ENCODE assay signal across 7 mouse cellular contexts in the genomic region with DNA sequence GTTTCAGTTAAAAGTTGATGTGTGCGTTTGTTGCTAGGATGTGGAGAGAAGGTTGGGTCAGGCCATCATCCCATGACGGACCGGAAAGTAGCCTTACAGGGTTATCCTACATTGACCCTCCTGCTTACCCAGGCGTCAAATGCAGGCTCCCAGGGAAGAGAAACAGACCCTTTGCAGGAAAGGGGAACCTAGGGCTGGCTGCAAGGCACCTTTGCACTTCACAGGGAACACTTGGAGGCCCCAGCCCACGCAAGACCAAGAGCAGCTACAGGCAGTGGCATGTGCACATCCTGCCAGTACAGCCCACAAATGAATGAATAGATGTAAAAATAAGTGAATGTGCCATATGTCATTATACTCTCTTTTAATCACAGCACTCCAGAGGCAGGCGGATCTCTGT. TPM values are rescaled to one million over a fixed set of nuclear protein-coding genes. Genes with fewer than 3 reads are reported as not detected.
DNase-seq lines count a peak whose midpoint lies in the region; ATAC-seq and TF ChIP-seq lines count a peak whose summit lies in the region.

No protein-coding gene starts in this region.

- peak overlapping the region; percentile 76 for H3K9ac ChIP-seq in lung, embryonic 15.5 days
- H3K9ac ChIP-seq in embryonic facial prominence, embryonic 12.5 days: peak overlapping the region; percentile 89
- H3K9ac ChIP-seq in intestine, embryonic 14.5 days (ENCODE audit: low read length): peak overlapping the region; percentile 61

- H3K27me3 ChIP-seq in lung, embryonic 15.5 days: no peaks in the 10 kb centered on the region
- H3K27me3 ChIP-seq in embryonic facial prominence, embryonic 12.5 days: no peaks in the 10 kb centered on the region
- H3K27me3 ChIP-seq in intestine, embryonic 14.5 days (replicated peaks; ENCODE audit: control insufficient read depth, insufficient read depth, low read length): no peaks in the 10 kb centered on the region
- H3K27me3 ChIP-seq in myocyte (ENCODE audit: control insufficient read depth, insufficient read depth, insufficient read length): no peaks in the 10 kb centered on the region

- no peak for DNase-seq in lung, postnatal 4 days
- DNase-seq in intestine, embryonic 14.5 days (ENCODE audit: low spot score): no peak
- DNase-seq in layer of hippocampus, adult 11-12 months (ENCODE audit: low spot score): no peak
- no peak for DNase-seq in cerebellum, postnatal 4 days (ENCODE audit: low spot score in 2 of 2)

- H3K4me1 ChIP-seq in lung, embryonic 15.5 days: peaks cover 21% of the 10 kb centered on the region
- peaks cover 17% of the 10 kb centered on the region for H3K4me1 ChIP-seq in embryonic facial prominence, embryonic 12.5 days
- peaks cover 18% of the 10 kb centered on the region for H3K4me1 ChIP-seq in intestine, embryonic 14.5 days (replicated peaks; ENCODE audit: control insufficient read depth, insufficient read depth, low read length)

- no peak for TF ChIP-seq POLR2A in myocyte (IDR thresholded peaks at IDR 0.05; ENCODE audit: insufficient read length, low read depth)

- H3K9me3 ChIP-seq in lung, embryonic 15.5 days: no peaks in the 10 kb centered on the region
- H3K9me3 ChIP-seq in embryonic facial prominence, embryonic 12.5 days: no peaks in the 10 kb centered on the region
- H3K9me3 ChIP-seq in intestine, embryonic 14.5 days (ENCODE audit: control insufficient read depth, low read length): no peaks in the 10 kb centered on the region

- no peak for ATAC-seq in lung, embryonic 15.5 days (ENCODE audit: borderline replicate concordance, extremely low read depth, low FRiP score, low TSS enrichment)
- no peak for ATAC-seq in embryonic facial prominence, embryonic 12.5 days (ENCODE audit: insufficient number of reproducible peaks, insufficient read depth, low FRiP score, low TSS enrichment)
- 0 out of 2 replicates have a peak, but pooled peaks have one; percentile 16 for ATAC-seq in intestine, embryonic 14.5 days (replicated peaks; ENCODE audit: low FRiP score, low TSS enrichment, low read depth)

- peaks cover 10% of the 10 kb centered on the region; the same call in 1 of the 2 replicates for H3K36me3 ChIP-seq in lung, embryonic 15.5 days
- H3K36me3 ChIP-seq in embryonic facial prominence, embryonic 12.5 days: peaks cover 5% of the 10 kb centered on the region
- peaks cover 14% of the 10 kb centered on the region for H3K36me3 ChIP-seq in intestine, embryonic 14.5 days (ENCODE audit: control insufficient read depth, insufficient read depth, low read length)
- H3K36me3 ChIP-seq in myocyte (ENCODE audit: control insufficient read depth, insufficient read depth): no peaks in the 10 kb centered on the region

- peak overlapping the region; percentile 74 for H3K4me3 ChIP-seq in lung, embryonic 15.5 days
- H3K4me3 ChIP-seq in embryonic facial prominence, embryonic 12.5 days: peak overlapping the region; percentile 83
- H3K4me3 ChIP-seq in intestine, embryonic 14.5 days (ENCODE audit: low read depth, low read length): peak overlapping the region; percentile 81
- H3K4me3 ChIP-seq in myocyte: peak overlapping the region; percentile 46

- 15% methylated on average over 6 of the region's 6 CpGs for WGBS in lung, embryonic 15.5 days
- 17% methylated on average over 6 of the region's 6 CpGs for WGBS in embryonic facial prominence, embryonic 12.5 days
- WGBS in intestine, embryonic 14.5 days: 16% methylated on average over 6 of the region's 6 CpGs

- H3ac ChIP-seq in myocyte (ENCODE audit: control insufficient read depth, insufficient read length): peak overlapping the region; percentile 84

- peaks cover 11% of the 10 kb centered on the region for H3K79me2 ChIP-seq in myocyte (ENCODE audit: control insufficient read depth, insufficient read depth)

- peak overlapping the region; percentile 90 for H3K27ac ChIP-seq in lung, embryonic 15.5 days
- peak overlapping the region; percentile 88 for H3K27ac ChIP-seq in embryonic facial prominence, embryonic 12.5 days
- H3K27ac ChIP-seq in intestine, embryonic 14.5 days (ENCODE audit: low read depth): peak overlapping the region; percentile 90; the same call in 1 of the 2 replicates

- peak overlapping the region; percentile 88 for H3K4me2 ChIP-seq in lung, embryonic 15.5 days
- H3K4me2 ChIP-seq in embryonic facial prominence, embryonic 12.5 days (replicated peaks): peak overlapping the region; percentile 92
- H3K4me2 ChIP-seq in intestine, embryonic 14.5 days (ENCODE audit: low read length): peak overlapping the region; percentile 82
- peak overlapping the region; percentile 84 for H3K4me2 ChIP-seq in myocyte (ENCODE audit: low read depth)

TF ChIP-seq in myocyte, 11 proteins besides CTCF, POLR2A, EP300 and RAD21:
- TF ChIP-seq MYOG (IDR thresholded peaks at IDR 0.05; ENCODE audit: control insufficient read depth in 1 of 3, insufficient read depth in 1 of 3, insufficient read length in 2 of 3, low read depth in 2 of 3) (no peak), MAX (IDR thresholded peaks at IDR 0.05; ENCODE audit: low read depth) (no peak), REST (IDR thresholded peaks at IDR 0.05; ENCODE audit: insufficient read depth, insufficient read length) (no peak), POLR2AphosphoS2 (IDR thresholded peaks at IDR 0.05; ENCODE audit: insufficient read length, low read depth) (no peak), MYOD1 (IDR thresholded peaks at IDR 0.05; ENCODE audit: control insufficient read depth in 1 of 3, insufficient read length in 2 of 3, low read depth in 2 of 3) (no peak), TCF12 (IDR thresholded peaks at IDR 0.05; ENCODE audit: insufficient read depth, poor library complexity, severe bottlenecking) (no peak), TCF3 (IDR thresholded peaks at IDR 0.05; ENCODE audit: insufficient read length, low read depth) (no peak), E2F4 (IDR thresholded peaks at IDR 0.05; ENCODE audit: insufficient read depth) (no peak), CEBPB (IDR thresholded peaks at IDR 0.05; ENCODE audit: insufficient read depth, poor library complexity, severe bottlenecking) (no peak), USF1 (IDR thresholded peaks at IDR 0.05; ENCODE audit: low read depth) (no peak), SRF (IDR thresholded peaks at IDR 0.05; ENCODE audit: control insufficient read depth, insufficient read length, low read depth) (no peak)

RNA-seq across cellular contexts. Expression of gene Nacc2, which starts 17.9 kb away (rescaled TPM):
- polyA plus RNA-seq in lung, embryonic 15.5 days (2015; fragmentation: Nextera tagmentation; extraction: Ambion mirVana): 10.3 and 11.2 TPM in 2 replicates
- polyA plus RNA-seq in embryonic facial prominence, embryonic 12.5 days (2016; fragmentation: Nextera tagmentation; extraction: Ambion mirVana): 6.8 and 7.7 TPM in 2 replicates
- 11.3 and 13.2 TPM in 2 replicates for polyA plus RNA-seq in intestine, embryonic 14.5 days (2014; fragmentation: Nextera tagmentation; extraction: Ambion mirVana)
- 15.0 TPM for polyA plus RNA-seq in myocyte (2012; fragmentation: generic; extraction: Trizol)
